Mouse (Mus musculus) adrenal gland, adult 2 months (tissue): ENCODE measurements around the gene Tm9sf3. TPM values are rescaled to one million over a fixed set of nuclear protein-coding genes. Genes with fewer than 3 reads are reported as not detected.

Source experiments
- DNase-seq: peaks from one replicate; pipeline ENCODE4 v3.0.0; 2021
- polyA plus RNA-seq: library from polyadenylated mRNA; depleted of rRNA; stranded (reverse); fragments of >200 nt; gene quantifications from 2 replicates; pipeline ENCODE4 v1.2.3, GENCODE M21; 2012
- total RNA-seq, 2 experiments: library from RNA; stranded (reverse); gene quantifications; 2 replicates each; pipeline ENCODE4 v1.2.3; 2021

Tm9sf3 gene
- total and polyA plus RNA-seq, 3 experiments = 29.6 to 171 (median 144) TPM

DNA sequence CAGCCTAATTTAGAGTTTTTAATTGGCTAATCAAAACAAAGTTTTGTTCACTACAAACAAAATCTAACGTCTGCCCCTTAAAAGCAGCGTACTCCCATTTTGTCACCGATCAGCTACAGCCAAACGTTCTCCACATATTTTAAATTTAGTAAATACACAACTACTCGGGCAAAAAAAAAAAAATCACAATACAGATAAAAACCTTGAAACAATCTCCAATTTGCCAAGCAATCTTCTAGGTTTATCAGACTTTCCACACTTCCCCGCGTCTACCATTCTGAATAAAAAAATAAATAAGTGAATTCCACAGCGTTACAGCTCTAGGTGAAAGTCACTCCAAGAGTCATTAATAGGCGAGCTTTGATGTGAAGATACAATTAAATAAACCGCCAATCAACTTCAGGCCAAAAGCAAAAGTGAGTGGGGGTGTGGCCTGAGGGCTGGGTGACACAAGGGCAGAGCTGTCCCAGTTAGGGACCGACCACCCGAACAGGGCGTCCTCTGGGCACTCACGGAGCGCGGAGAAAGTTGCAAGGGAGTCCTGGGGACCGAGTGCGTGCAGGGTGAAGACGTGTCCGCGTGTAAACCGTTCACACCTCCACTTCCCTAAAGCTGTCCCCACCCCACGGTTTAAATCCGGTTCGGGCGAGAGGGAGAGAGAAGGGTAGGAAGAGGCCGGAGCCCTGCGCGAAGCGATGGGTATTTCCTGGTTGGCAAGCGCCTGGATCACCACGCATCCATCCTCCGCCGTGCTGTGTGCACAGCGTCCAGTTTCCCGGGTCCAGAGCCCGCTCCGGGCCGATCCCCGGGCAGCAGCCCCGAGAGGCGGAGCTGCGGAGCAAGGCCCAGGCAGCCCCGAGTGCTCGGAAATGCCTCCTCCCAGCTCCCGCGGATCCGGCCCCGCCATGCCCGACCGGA lies 826 bp downstream of the Tm9sf3 start:
- DNase-seq = peak; percentile 88

DNA sequence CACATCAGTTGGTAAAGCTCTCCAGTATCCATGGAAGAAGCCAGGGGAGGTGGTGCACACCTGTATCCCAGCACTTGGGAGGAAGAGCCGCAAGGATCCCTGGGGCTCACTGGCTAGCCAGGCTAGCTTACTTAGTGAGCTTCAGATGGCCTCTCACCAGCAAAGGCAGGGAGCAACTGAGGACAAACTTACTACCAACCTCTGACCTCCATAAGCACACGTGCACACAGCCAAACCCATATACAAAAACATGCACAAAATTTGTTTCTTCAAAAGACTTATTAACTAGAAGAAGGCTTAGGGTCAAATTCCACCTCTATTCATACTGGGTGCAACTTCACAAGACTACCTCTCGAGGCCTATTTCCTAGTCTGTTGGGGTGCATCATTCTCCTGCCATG lies 3.1 kb downstream of the Tm9sf3 start:
- DNase-seq = no peak

DNA sequence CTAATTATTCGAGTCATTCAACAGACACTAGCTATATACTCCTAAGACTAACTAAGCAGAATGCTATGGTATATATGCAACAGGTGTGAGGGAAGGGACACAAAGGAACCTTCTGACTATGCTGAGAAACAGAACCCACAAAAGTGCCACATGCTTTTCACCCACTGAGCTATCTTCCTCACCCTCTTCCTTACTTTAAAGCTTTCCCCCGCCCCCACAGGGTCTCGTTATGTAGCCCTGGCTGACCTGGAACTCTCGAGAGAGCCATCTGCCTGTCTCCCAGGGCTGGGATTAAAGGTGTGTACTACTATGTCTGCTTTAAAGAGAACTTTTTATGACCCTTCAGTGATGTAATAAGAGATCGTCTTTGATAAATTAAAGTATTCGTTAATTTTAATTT lies 4.5 kb downstream of the Tm9sf3 start:
- no peak for DNase-seq

DNA sequence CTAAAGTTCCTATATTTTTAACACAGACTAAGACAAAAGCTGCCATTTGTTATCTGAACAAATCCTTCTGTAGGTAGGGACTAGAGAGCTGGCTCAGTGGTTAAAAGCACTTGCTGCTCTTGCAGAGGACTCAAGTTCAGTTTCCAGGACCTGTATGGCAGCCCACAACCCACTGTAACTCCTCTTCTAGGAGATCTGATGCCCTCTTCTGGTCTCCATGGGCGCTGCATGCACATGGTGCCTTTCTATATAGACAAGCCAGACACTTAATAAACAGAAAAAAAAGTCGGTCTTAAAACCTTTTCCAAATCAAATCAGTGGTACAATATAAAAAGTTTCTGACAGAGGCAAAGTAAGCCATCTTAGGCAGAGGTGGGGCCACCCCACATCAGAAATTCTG lies 5.1 kb downstream of the Tm9sf3 start:
- DNase-seq = peak; percentile 36

DNA sequence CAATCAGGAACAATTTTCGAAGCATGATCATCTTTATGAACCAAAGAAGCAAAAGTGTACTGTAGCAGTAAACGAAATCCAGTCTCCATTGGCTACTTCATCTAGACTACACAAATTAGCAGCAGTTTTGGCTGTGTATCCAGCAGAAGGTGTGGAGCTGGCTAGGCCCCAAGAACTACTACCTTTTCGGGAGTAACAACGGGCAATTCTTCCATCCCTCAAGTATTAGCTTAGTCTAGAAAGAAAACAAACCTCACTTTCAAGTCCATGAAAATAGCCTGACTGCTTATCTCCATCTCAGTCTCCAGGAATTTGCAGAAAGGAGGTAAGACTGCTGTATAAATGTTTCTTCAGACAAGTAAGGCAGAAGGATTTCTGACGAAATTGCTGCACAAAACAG lies 9.2 kb downstream of the Tm9sf3 start:
- no peak for DNase-seq

DNA sequence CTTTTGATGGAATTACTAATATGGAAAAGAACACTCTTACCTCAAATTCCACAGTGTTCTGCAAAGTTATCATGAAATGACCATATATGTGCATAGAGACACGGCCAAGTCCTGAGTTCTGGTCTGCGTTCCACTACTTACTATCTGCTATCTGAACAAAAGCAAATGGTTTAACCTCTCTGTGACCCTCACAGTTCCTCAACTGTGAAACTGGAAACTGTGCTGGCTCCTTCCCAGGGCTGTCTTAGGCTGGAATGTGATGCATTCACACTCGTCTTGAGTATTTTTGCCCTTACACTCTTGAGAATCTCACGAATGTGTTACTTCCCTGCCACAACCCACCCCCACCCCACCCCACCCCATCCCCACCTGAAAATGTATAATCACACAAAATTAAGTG lies 14.8 kb downstream of the Tm9sf3 start:
- DNase-seq = no peak

DNA sequence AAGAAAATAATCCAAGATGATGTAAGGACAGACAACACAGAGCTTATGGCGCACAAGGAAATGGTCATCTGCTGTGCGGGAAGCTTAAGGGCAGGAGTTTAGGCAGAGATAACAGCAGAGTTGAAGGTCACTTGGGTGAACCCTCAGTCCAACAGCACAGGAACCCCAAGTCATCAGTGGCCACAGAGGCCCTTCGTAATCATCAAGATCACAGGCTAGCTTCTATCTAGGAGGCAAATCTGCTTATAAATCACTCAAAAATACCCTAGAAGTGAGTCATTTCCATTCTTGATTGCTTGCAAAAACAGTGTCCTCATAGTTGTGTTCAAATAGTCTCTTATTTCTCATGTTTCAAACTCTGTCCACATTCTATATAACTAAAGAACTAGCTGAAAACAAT lies 15.5 kb downstream of the Tm9sf3 start:
- DNase-seq = no peak

DNA sequence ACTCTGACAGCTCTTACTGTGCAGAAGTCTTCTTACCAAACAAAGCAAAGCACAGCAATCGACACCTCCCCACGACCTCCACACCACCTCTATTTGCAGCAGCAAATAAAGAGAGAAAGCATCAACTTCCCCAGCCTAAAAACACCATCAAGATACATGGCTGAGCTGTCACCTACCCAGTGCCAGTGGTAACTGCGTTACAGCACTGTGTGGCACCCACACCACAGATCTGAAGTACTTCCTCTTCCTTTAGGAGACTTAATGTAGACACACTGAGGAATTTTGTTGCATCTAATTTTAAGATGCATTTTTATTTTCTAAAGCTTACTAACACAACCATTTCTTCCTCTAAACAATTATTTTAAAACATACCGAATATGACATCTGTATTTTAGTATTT lies 17.5 kb downstream of the Tm9sf3 start:
- DNase-seq = no peak

DNA sequence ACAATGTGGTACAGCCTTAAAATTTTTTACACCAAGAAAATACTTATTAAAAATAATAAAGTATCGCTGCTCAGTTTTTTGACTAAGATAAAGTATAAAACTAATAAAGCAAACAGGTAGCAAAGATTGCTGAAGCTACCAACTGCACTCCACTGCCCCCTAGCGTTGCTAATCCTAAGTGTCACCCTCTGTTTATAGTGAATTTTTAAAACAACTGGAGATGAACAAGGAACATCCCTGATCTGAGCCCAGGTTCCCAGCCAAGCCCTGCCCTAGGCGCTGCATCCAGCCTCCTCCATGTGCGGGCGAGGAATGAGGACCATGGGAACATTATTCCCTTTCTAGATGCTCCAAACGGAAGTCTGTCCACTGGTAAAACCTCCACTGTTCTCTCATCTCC lies 19.2 kb downstream of the Tm9sf3 start:
- DNase-seq = peak; percentile 24

DNA sequence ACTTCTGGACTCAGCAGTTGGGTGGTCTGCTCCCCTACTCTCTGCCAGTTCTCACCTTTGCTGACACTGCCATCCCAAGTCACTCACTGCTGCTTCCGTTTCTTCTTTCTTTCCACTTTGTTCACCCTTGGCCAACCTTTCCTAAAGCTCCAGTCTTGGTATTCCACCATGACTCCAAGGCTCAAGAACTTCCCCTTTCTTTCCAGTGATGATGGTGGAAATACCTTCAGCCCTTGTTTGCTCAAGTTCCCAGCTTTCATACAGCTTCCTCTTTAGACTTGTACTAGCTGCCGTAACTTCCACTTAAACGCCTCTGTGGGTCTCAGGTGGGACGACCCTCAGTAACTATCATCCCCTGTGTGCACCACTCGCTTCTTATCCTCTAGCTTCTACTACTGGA lies 21.8 kb downstream of the Tm9sf3 start:
- DNase-seq = no peak

DNA sequence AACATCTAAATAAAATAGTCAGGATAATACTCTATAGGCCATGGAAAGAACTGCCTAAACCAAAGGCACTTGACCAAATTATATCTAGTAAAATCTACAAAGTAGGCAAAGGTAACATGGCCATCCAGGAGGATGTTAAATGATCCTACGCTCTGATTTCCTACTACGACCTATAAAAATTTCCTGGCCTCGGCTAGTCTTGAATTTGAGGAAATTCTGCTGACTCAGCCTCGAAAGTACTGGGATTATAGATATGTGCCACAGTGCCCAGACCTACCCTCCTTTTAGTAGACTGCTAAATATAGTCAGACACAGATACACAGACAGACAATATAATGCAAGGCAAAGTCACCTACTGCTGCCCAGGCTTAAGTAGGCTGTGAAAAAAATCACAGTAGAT lies 30.1 kb downstream of the Tm9sf3 start:
- DNase-seq = no peak

DNA sequence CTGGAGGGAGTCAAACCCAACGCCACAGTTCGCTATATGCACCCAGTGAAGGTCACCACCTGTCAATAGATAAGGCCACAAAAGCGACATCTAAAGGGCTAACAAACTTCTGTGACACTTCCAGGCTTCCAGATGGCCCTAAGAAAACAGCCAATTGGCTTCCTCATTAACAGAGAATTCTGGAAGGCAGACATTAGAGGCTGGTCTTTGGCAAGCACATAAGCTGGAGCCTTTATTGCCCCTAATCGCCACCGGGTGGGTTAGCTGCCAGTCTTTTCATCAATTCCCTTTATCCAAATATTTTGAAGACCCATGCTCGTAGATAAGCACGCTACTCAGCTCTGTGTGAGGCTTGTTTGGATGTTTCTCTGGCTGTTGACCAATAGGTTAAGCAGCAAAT lies 55.5 kb downstream of the Tm9sf3 start:
- no peak for DNase-seq

DNA sequence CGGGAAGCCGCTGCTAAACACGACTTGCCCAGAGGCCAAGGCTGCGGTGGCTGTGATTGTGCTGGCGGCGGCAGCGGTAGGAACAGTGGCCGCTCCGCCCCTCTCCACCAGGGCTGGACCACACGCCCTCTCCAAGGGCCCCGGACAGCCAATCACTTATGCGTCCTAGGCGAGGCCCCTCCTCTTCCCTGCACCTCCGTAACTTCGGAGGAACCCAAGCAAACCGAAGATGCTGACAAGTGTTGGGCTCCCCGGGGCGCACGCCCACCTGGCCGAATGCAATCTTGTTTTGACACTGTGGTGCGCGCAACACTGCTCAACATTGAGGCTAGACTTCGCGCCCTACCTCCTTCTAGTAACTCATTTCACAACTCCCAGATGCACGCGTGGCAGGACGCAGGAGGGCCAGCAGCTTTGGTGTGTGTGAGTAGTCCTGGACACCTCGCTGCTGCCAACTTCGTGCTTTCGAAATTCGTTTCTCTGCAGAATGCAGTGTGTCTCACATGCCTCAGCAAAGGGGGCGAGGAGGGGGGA lies 56.9 kb downstream of the Tm9sf3 start, which contains the start of gene Tll2:
TSS of gene Tll2 (minus strand) at position 25 of the 534 bp plus-strand sequence.
- peak; percentile 85 for DNase-seq

DNA sequence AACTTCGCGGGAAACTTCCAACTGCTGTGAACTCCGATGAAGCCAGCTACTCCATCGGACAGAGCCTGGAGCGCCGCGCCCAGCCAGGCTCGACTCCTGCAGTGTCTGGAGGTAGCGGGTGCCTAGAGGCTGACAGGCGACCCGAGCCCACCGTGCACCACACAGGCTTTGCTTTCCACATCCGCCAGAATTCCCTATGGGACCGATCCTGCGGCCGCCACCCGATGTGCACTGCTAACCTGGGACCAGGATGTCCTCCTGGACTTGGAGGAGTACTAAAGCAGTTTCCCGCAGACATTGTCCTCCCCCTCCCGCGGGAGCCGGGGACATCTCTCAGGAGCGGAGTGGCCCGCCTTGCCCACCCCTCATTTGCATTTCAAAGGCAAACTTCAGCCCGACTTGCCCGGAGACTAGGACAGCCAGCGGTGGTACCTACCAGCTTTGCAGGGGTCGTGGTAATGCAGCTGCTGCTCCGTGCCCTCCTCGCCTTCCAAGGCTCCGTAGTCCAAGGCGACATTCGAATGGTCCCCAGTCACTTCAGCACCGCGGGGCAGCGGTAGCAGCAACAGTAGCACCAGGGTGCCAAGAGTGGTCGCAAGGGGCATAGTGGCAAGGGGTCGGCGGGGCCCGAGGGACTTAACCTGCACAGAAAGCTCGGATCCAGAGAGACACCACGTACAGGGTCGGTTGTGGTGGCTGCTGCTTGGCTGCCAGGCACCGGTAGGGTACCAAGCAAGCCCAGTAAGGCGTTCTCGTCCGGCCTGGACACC lies 57.6 kb downstream of the Tm9sf3 start:
- DNase-seq = peak; percentile 8

DNA sequence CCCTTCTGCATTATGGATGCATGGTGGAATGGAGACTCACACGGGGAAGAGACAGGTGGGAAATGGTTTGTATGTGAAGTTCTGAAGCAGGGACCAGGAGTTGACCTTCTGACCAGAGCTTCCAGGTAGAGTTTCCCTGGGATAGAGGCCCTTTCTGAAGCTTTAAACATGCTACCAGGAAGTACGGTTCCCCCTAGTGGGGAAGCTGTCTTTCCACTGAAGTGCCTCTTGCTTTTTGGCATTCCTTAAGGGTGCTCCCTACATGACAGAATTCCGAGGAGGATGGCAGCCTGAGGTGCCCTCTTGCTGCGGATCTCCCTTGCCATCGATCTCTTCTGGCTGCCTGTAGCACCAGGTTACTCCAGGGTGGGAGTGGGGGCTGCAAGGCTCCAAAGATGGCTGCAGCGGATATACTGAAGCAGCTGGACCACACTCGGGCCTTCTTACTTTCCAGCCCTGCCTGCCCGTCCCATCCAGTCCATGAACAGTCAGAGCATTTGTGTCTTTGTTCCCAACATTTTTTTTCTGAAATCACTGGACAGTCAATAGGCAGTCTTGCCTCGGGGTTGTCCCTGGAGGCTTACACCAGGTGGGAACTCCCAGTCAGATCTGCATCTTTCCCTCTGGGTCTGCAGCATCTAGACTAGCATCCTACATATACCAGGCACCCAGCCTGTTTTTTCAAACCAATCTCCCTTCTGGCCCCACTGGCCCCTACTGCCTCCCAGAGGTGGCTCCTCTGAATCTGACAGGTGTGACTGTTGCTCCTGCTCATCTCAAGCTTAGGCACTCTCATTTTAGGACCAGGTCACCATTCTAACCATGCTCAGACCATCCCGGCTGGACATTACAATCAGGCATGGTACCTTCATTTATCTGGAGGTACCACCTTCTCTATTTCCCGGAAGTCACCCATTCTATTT lies 59.4 kb downstream of the Tm9sf3 start:
- DNase-seq = peak; percentile 9

DNA sequence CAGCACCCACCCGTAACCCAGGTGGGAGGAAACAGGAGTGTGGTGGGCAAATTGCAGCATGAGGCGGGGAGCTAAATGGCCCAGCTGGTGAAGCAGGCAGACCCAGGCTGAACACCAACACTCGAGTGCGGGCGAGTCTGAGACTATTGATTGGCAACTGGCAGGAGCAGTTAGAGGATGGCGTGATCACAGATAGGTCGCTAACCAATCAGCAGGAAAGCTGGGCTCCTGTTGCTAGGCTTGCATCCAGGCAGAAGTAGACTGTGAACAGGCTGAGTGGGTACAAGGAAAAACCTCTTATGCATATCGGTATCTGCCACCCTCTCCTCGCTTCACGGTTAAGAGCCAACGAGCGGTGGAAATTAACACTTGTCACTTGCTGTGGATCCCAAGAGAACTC lies 66.2 kb downstream of the Tm9sf3 start:
- DNase-seq = no peak

DNA sequence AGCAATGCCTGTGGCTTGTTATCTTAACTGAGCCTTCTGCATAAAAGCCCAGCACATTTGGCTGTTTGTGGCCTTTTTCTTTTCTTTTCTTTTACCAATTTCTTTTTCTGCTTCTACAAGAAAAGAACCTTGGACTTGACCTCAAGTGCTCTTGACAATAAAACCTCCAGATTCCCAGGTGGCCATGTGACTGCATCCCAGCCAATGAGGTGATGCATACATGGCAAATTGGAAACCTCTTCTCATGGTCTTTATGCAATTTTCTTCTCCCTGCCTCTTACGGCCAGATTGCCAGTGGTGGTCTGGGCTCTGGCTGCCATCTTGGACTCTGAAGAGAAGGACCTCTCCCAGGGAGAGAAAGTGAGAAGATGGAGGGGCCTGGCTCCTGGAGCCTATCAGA lies 70.4 kb downstream of the Tm9sf3 start:
- DNase-seq = no peak

DNA sequence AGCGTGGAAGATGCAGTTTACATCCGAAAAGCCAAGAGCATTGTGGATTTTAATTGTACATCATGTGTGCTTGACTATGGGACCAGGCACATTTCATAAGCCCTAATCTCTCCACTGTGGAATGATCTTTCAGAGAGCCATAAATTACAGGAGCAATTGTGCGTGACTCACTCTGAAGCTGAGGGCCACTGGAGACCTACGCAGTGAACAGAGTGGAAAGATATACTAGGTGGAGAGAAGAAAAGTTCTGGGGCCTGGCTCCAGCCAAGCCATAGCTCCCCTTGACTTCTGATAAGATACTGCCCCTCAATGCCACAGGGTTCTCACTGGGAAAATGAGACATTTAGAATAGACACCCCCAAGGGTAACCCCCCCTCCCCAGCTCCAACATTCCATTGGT lies 70.8 kb downstream of the Tm9sf3 start:
- peak; percentile 72 for DNase-seq

DNA sequence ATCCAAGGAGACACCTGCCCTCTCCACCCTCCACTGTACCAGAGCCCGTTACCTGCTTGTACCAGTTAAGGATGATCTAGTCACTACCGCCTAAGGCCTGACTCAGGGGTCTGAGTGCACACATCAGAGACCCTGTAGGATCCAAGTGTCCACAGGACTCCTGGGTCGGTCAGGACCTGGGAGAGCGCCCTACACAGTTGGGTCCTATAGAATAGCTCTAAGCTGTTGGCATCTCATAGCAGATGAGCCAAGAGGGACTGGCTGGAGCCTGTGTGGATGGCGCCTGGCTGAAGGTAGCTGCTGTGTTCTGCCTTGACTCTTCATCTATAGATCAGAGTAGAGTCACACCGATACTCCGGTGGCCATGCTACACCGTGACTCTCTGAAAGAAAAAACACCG lies 72.1 kb downstream of the Tm9sf3 start:
- no peak for DNase-seq

DNA sequence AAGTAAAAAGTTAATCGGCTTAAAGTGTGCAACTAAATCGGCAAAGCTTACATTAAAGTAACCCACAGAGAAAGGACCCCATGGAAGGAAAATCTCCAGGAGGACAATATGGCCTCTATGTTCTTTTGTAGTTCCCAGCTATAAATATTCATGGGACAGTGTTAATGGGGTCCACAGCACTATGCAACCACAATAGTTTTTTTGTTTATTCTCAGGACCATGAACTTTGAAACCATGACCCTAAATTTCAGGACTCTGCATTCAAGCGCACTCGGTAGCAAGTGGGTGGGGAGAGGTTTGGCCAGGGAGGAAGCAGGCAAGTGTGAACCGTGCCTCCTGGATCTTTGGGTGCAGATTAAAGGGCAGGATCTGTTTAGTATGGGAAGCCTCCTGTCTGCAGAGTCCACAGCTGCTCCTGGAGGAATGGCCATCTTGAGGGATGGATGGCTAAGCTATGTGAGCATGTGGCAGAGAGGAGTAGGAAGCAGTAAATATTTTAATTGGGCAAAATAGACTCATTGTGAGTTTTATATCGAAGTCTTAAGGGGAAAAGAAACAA lies 72.8 kb downstream of the Tm9sf3 start:
- DNase-seq = no peak

DNA sequence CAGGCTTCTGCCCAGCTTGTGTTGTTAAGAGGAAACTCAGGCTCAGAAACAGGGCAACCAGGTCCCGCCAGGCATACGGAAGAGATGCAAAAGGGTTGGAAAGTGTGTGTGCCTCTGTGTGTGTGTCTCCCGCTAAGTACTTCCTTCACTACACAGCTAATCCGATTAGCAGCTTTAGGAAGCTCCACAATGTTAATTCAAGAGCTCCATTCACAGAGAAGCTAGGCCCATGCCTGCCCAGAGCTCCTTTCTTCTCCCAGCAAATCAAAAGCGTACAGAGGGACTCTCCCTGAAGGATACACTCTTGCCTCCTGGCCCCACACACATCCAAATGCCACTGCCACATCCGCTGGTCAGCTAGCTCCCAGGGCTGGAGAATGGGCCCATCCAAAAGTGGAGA lies 86.5 kb downstream of the Tm9sf3 start:
- no peak for DNase-seq

DNA sequence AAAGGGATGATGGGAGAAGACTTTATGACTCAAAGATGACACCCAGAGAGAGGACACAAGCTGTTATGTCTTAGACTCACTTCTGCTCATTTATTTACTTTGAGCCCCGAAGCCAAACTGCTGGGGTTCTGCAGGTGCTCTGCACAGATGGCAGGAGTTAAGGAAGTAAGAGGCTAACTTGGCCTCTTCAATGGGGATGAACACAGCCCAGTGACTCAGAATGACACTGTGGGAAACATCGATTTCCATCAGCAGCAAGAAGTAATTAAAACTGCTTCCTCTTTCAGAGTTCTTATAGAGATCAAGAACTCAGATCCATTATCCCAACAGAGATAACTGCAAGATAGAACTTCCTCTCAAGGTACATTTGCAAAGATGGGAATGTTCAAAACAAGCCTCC lies 86.9 kb downstream of the Tm9sf3 start:
- DNase-seq = no peak
